Comparison of ENCODE assay signal across 8 mouse cellular contexts in genomic region chr4:127330181-127331100, GRCm38 (mm10). TPM values are rescaled to one million over a fixed set of nuclear protein-coding genes. Genes with fewer than 3 reads are reported as not detected.
DNase-seq lines count a peak whose midpoint lies in the region; ATAC-seq lines count a peak whose summit lies in the region.

Gene Gjb3, minus strand, starts transcription at chr4:127330844.

- H3K27ac ChIP-seq in kidney, embryonic 14.5 days (ENCODE audit: low read depth, low read length): no peak within 1 kb of the TSS

- no peak within 1 kb of the TSS for H3K9ac ChIP-seq in kidney, embryonic 14.5 days (ENCODE audit: low read depth, low read length)

- 2% methylated on average over 48 of the region's 49 CpGs for WGBS in kidney, embryonic 14.5 days

- no peak for DNase-seq in kidney, postnatal 14 days
- DNase-seq in adrenal gland, postnatal 36 days: peak; percentile 31 to 35
- DNase-seq in gonadal fat pad, adult 2 months (ENCODE audit: low read depth): no peak
- DNase-seq in frontal cortex, postnatal 10 days (ENCODE audit: low spot score in 2 of 2): no peak
- no peak for DNase-seq in right cerebral cortex, postnatal 36 days (ENCODE audit: low spot score in 2 of 2)
- DNase-seq in c-Kit-positive CD71-positive TER-119-positive erythroid progenitor cells, embryonic 14.5 days (ENCODE audit: low spot score): no peak

- H3K9me3 ChIP-seq in kidney, embryonic 14.5 days (ENCODE audit: control insufficient read depth, low read length): no peaks in the 10 kb centered on the region

- peaks cover 43% of the 10 kb centered on the region for H3K27me3 ChIP-seq in kidney, embryonic 14.5 days (ENCODE audit: control insufficient read depth, insufficient read depth, low read length)

- H3K4me2 ChIP-seq in kidney, embryonic 14.5 days (replicated peaks; ENCODE audit: low read depth, low read length): peak within 1 kb of the TSS; percentile 32

- H3K4me1 ChIP-seq in kidney, embryonic 14.5 days (ENCODE audit: control insufficient read depth, insufficient read depth, low read length): peaks cover 12% of the 10 kb centered on the region; the same call in 1 of the 2 replicates

- H3K4me3 ChIP-seq in kidney, embryonic 14.5 days (ENCODE audit: low read length): peak within 1 kb of the TSS; percentile 26

- no peaks in the 10 kb centered on the region for H3K36me3 ChIP-seq in kidney, embryonic 14.5 days (ENCODE audit: control insufficient read depth, insufficient read depth, low read length)

- ATAC-seq in kidney, embryonic 14.5 days (ENCODE audit: low FRiP score, low TSS enrichment): 0 out of 2 replicates have a peak, but pooled peaks have one; percentile 36
- peak; percentile 35; the same call in 1 of the 2 replicates for ATAC-seq in megakaryocyte progenitor cell, adult 5-6 weeks (replicated peaks; ENCODE audit: poor library complexity)

RNA-seq across cellular contexts. Expression of gene Gjb3, which starts in this region (rescaled TPM):
- polyA plus RNA-seq in kidney, embryonic 14.5 days (2014; fragmentation: Nextera tagmentation; extraction: Ambion mirVana): 1.4 and 1.5 TPM in 2 replicates
- total RNA-seq in adrenal gland, postnatal 36 days (2021): not detected
- 58.2 and 90.8 TPM in 2 replicates for polyA plus RNA-seq in gonadal fat pad, adult 2 months (2012; rRNA removed)
- total RNA-seq in megakaryocyte progenitor cell, adult 5-6 weeks (2015): 0.59 and 2.3 TPM in 2 replicates
- 0.74 and 3.0 TPM in 2 replicates for total RNA-seq in megakaryocyte progenitor cell, adult 5-6 weeks (2017)

Comparison
In these comparisons a context has a peak if more than half of its experiments do, and no peak if none do; other contexts are left out.
1. RNA of gene Gjb3 (polyA plus RNA-seq): 58.2 to 90.8 TPM in gonadal fat pad, adult 2 months; 1.4 to 1.5 TPM in kidney, embryonic 14.5 days; every median in the first group is over 10 times any median in the second.
2. Peak in DNase-seq in adrenal gland, postnatal 36 days; RNA of the gene not detected or under 1 TPM.